Mouse (Mus musculus) brain, embryonic 14.5 days (tissue): ENCODE results near the gene Mex3b.

ENCODE experiments used
- CTCF ChIP-seq: fragments of 200-500 bp; IDR thresholded peaks from 2 replicates; pipeline ENCODE4 v1.5.1; 2012; ENCODE audit warnings: inconsistent platforms, mild to moderate bottlenecking, moderate library complexity, borderline replicate concordance; ENCODE audit not compliant: insufficient read depth, insufficient read length; ENCODE audit errors: extremely low read depth
- POLR2A ChIP-seq: fragments of 200-500 bp; IDR thresholded peaks from 2 replicates; pipeline ENCODE4 v1.6.1; 2012; ENCODE audit warnings: mild to moderate bottlenecking, inconsistent platforms, borderline replicate concordance; ENCODE audit not compliant: poor library complexity, insufficient read depth, insufficient read length, severe bottlenecking; ENCODE audit errors: extremely low read depth

GRCm38 (mm10) chr7:82842222-82842920, 24.8 kb upstream of the Mex3b start:
- TF ChIP-seq POLR2A (no peak), CTCF (no peak)
